Mouse (Mus musculus): ENCODE data around the gene Tmem170. TPM values are rescaled to one million over a fixed set of nuclear protein-coding genes. Genes with fewer than 3 reads are reported as not detected.
"Not testable (repeated sequence)": the region's sequence is repeated elsewhere in the genome, so short reads cannot be mapped to it uniquely, and the experiment has no call there.

The Tmem170 gene
- polyA plus RNA-seq, 1 experiment from 2014 or later, result 4.5 TPM

GRCm38 (mm10) chr8:111855977-111856376 is 20.6 kb downstream of the Tmem170 start:
- no peak for ATAC-seq (ENCODE audit: insufficient number of reproducible peaks, insufficient read depth, low FRiP score, low read depth)
- H3K4me3 ChIP-seq (ENCODE audit: control insufficient read depth in 1 of 2, insufficient read depth in 1 of 2, low read depth in 1 of 2, low read length in 2 of 2), result no peak overlapping the region
- no peaks in the 10 kb centered on the region for H3K27me3 ChIP-seq (ENCODE audit: control insufficient read depth, insufficient read depth, low read length)
- H3K9ac ChIP-seq (ENCODE audit: low read length), result no peak overlapping the region
- no peaks in the 10 kb centered on the region for H3K9me3 ChIP-seq (ENCODE audit: control insufficient read depth, low read length)
- 84% methylated on average over 12 of the region's 12 CpGs for WGBS
- no peak overlapping the region for H3K4me2 ChIP-seq (ENCODE audit: low read length)
- peaks cover under 1% of the 10 kb centered on the region; the same call in 1 of the 2 replicates for H3K36me3 ChIP-seq (ENCODE audit: control insufficient read depth, insufficient read depth, low read length)
- H3K4me1 ChIP-seq (ENCODE audit: control insufficient read depth in 2 of 2, insufficient read depth in 2 of 2, low read length in 2 of 2), result peaks cover 0 to 8% of the 10 kb centered on the region in 2 experiments; a peak in 2 of 4 replicates
- no peak overlapping the region for H3K27ac ChIP-seq (replicated peaks in 1 of 2; ENCODE audit: control insufficient read depth in 1 of 2, insufficient read depth in 1 of 2, low read depth in 2 of 2, low read length in 2 of 2)

- Histone ChIP-seq H3K27ac (replicated peaks in 1 of 2; ENCODE audit: control insufficient read depth in 1 of 2, insufficient read depth in 1 of 2, low read depth in 2 of 2, low read length in 2 of 2) (peak within 1 kb of the TSS; percentile 34 to 67; a peak in 2 of 4 replicates), H3K9ac (ENCODE audit: low read length) (peak within 1 kb of the TSS; percentile 93), H3K27me3 (ENCODE audit: control insufficient read depth, insufficient read depth, low read length) (no peaks in the 10 kb centered on the region), H3K9me3 (ENCODE audit: control insufficient read depth, low read length) (no peaks in the 10 kb centered on the region), H3K4me2 (ENCODE audit: low read length) (peak within 1 kb of the TSS; percentile 93), H3K36me3 (ENCODE audit: control insufficient read depth, insufficient read depth, low read length) (peaks cover 4% of the 10 kb centered on the region; the same call in 1 of the 2 replicates), H3K4me3 (ENCODE audit: control insufficient read depth in 1 of 2, insufficient read depth in 1 of 2, low read depth in 1 of 2, low read length in 2 of 2) (peak within 1 kb of the TSS; percentile 75 to 96), H3K4me1 (ENCODE audit: control insufficient read depth in 2 of 2, insufficient read depth in 2 of 2, low read length in 2 of 2) (peaks cover 0 to 11% of the 10 kb centered on the region in 2 experiments; a peak in 2 of 4 replicates)
- peak; percentile 100 for ATAC-seq (ENCODE audit: insufficient number of reproducible peaks, insufficient read depth, low FRiP score, low read depth)
- under 1% methylated on average over 50 of the region's 53 CpGs for WGBS
Measured at GRCm38 (mm10) chr8:111853861-111854501, 22.6 kb downstream of the Tmem170 start, which contains the start of gene Cfdp1. Cfdp1 (minus strand) TSS chr8:111854291.

- Histone ChIP-seq H3K4me2 (ENCODE audit: low read length) (peak overlapping the region; percentile 93), H3K9ac (ENCODE audit: low read length) (peak overlapping the region; percentile 93), H3K4me1 (ENCODE audit: control insufficient read depth in 2 of 2, insufficient read depth in 2 of 2, low read length in 2 of 2) (peaks cover 0 to 11% of the 10 kb centered on the region in 2 experiments; a peak in 2 of 4 replicates), H3K4me3 (ENCODE audit: control insufficient read depth in 1 of 2, insufficient read depth in 1 of 2, low read depth in 1 of 2, low read length in 2 of 2) (peak overlapping the region; percentile 75 to 96)
- ATAC-seq (ENCODE audit: insufficient number of reproducible peaks, insufficient read depth, low FRiP score, low read depth); H3K27me3 ChIP-seq (ENCODE audit: control insufficient read depth, insufficient read depth, low read length); H3K9me3 ChIP-seq (ENCODE audit: control insufficient read depth, low read length); H3K27ac ChIP-seq (replicated peaks in 1 of 2; ENCODE audit: control insufficient read depth in 1 of 2, insufficient read depth in 1 of 2, low read depth in 2 of 2, low read length in 2 of 2); H3K36me3 ChIP-seq (ENCODE audit: control insufficient read depth, insufficient read depth, low read length): not testable (repeated sequence)
- WGBS, result 48% methylated on average over 12 of the region's 12 CpGs
Measured at GRCm38 (mm10) chr8:111853219-111853618, 23.3 kb downstream of the Tmem170 start.

- WGBS, result 92% methylated on average over 6 of the region's 6 CpGs
- Histone ChIP-seq H3K4me2 (ENCODE audit: low read length) (no peak overlapping the region), H3K4me3 (ENCODE audit: control insufficient read depth in 1 of 2, insufficient read depth in 1 of 2, low read depth in 1 of 2, low read length in 2 of 2) (no peak overlapping the region), H3K27ac (replicated peaks in 1 of 2; ENCODE audit: control insufficient read depth in 1 of 2, insufficient read depth in 1 of 2, low read depth in 2 of 2, low read length in 2 of 2) (no peak overlapping the region), H3K36me3 (ENCODE audit: control insufficient read depth, insufficient read depth, low read length) (peaks cover 37% of the 10 kb centered on the region), H3K9ac (ENCODE audit: low read length) (no peak overlapping the region), H3K27me3 (ENCODE audit: control insufficient read depth, insufficient read depth, low read length) (no peaks in the 10 kb centered on the region), H3K4me1 (ENCODE audit: control insufficient read depth in 2 of 2, insufficient read depth in 2 of 2, low read length in 2 of 2) (0 out of 4 replicates have a peak, but pooled peaks cover 0 to 5% of the 10 kb centered on the region in 2 experiments), H3K9me3 (ENCODE audit: control insufficient read depth, low read length) (no peaks in the 10 kb centered on the region)
- ATAC-seq (ENCODE audit: insufficient number of reproducible peaks, insufficient read depth, low FRiP score, low read depth), result no peak
Measured at GRCm38 (mm10) chr8:111846746-111847145, 29.8 kb downstream of the Tmem170 start.

GRCm38 (mm10) chr8:111835540-111835939 is 41.0 kb downstream of the Tmem170 start:
- H3K9ac ChIP-seq (ENCODE audit: low read length), result no peak overlapping the region
- no peak overlapping the region for H3K4me3 ChIP-seq (ENCODE audit: control insufficient read depth in 1 of 2, insufficient read depth in 1 of 2, low read depth in 1 of 2, low read length in 2 of 2)
- H3K27me3 ChIP-seq (ENCODE audit: control insufficient read depth, insufficient read depth, low read length), result no peaks in the 10 kb centered on the region
- H3K9me3 ChIP-seq (ENCODE audit: control insufficient read depth, low read length), result no peaks in the 10 kb centered on the region
- no peak overlapping the region for H3K27ac ChIP-seq (replicated peaks in 1 of 2; ENCODE audit: control insufficient read depth in 1 of 2, insufficient read depth in 1 of 2, low read depth in 2 of 2, low read length in 2 of 2)
- 63% methylated on average over 1 of the region's 1 CpGs for WGBS
- peaks cover 2 to 10% of the 10 kb centered on the region in 2 experiments; a peak in 2 of 4 replicates for H3K4me1 ChIP-seq (ENCODE audit: control insufficient read depth in 2 of 2, insufficient read depth in 2 of 2, low read length in 2 of 2)
- ATAC-seq (ENCODE audit: insufficient number of reproducible peaks, insufficient read depth, low FRiP score, low read depth), result no peak
- H3K36me3 ChIP-seq (ENCODE audit: control insufficient read depth, insufficient read depth, low read length), result peaks cover 57% of the 10 kb centered on the region
- no peak overlapping the region for H3K4me2 ChIP-seq (ENCODE audit: low read length)

GRCm38 (mm10) chr8:111834011-111834410 is 42.5 kb downstream of the Tmem170 start:
- H3K27me3 ChIP-seq (ENCODE audit: control insufficient read depth, insufficient read depth, low read length), result no peaks in the 10 kb centered on the region
- 47% methylated on average over 6 of the region's 6 CpGs for WGBS
- H3K4me1 ChIP-seq (ENCODE audit: control insufficient read depth in 2 of 2, insufficient read depth in 2 of 2, low read length in 2 of 2), result peaks cover 2 to 16% of the 10 kb centered on the region in 2 experiments; a peak in 3 of 4 replicates
- ATAC-seq (ENCODE audit: insufficient number of reproducible peaks, insufficient read depth, low FRiP score, low read depth), result peak; percentile 54; the same call in 1 of the 2 replicates
- H3K4me2 ChIP-seq (ENCODE audit: low read length), result no peak overlapping the region
- H3K4me3 ChIP-seq (ENCODE audit: control insufficient read depth in 1 of 2, insufficient read depth in 1 of 2, low read depth in 1 of 2, low read length in 2 of 2), result no peak overlapping the region
- H3K27ac ChIP-seq (replicated peaks in 1 of 2; ENCODE audit: control insufficient read depth in 1 of 2, insufficient read depth in 1 of 2, low read depth in 2 of 2, low read length in 2 of 2), result peak overlapping the region; percentile 14 to 47; a peak in 1 of 4 replicates
- peaks cover 59% of the 10 kb centered on the region for H3K36me3 ChIP-seq (ENCODE audit: control insufficient read depth, insufficient read depth, low read length)
- H3K9ac ChIP-seq (ENCODE audit: low read length), result no peak overlapping the region
- no peaks in the 10 kb centered on the region for H3K9me3 ChIP-seq (ENCODE audit: control insufficient read depth, low read length)

- Histone ChIP-seq H3K4me2 (ENCODE audit: low read length) (no peak overlapping the region), H3K27me3 (ENCODE audit: control insufficient read depth, insufficient read depth, low read length) (no peaks in the 10 kb centered on the region), H3K4me1 (ENCODE audit: control insufficient read depth in 2 of 2, insufficient read depth in 2 of 2, low read length in 2 of 2) (peaks cover 2 to 21% of the 10 kb centered on the region in 2 experiments; a peak in 3 of 4 replicates), H3K27ac (replicated peaks in 1 of 2; ENCODE audit: control insufficient read depth in 1 of 2, insufficient read depth in 1 of 2, low read depth in 2 of 2, low read length in 2 of 2) (no peak overlapping the region), H3K36me3 (ENCODE audit: control insufficient read depth, insufficient read depth, low read length) (peaks cover 60% of the 10 kb centered on the region), H3K9ac (ENCODE audit: low read length) (no peak overlapping the region), H3K9me3 (ENCODE audit: control insufficient read depth, low read length) (no peaks in the 10 kb centered on the region), H3K4me3 (ENCODE audit: control insufficient read depth in 1 of 2, insufficient read depth in 1 of 2, low read depth in 1 of 2, low read length in 2 of 2) (no peak overlapping the region)
- ATAC-seq (ENCODE audit: insufficient number of reproducible peaks, insufficient read depth, low FRiP score, low read depth), result no peak
- WGBS, result 85% methylated on average over 5 of the region's 5 CpGs
Measured at GRCm38 (mm10) chr8:111832983-111833382, 43.6 kb downstream of the Tmem170 start.
